Mouse (Mus musculus): Measurements from ENCODE around the gene Espn. TPM values are rescaled to one million over a fixed set of nuclear protein-coding genes. Genes with fewer than 3 reads are reported as not detected.

Espn gene
- polyA plus RNA-seq, 1 experiment: 19.3 TPM

DNA sequence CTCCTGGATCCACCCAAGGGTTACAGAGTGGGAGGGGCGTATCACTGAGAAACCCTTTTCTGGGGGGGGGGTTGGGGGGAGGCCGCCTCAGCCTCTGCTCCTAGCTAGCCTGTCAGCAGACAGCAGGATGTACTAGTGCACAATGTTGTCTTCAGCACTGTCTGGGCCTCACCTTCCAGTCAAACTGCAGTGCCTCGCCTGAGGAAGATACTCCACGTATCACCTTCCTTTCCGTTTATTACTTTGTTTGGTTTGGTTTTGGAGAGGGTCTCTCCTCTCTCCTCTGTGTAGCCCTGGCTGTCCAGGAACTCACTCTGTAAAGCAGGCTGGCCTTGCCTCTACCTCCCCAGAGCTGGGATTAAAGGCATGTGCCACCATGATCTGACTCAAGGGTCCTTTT is 19.0 kb downstream of the Espn start:
- Histone ChIP-seq H3K36me3 (ENCODE audit: control insufficient read depth, insufficient read depth, low read length, poor library complexity, severe bottlenecking) (no peaks in the 10 kb centered on the region), H3K9ac (ENCODE audit: low read depth, poor library complexity, severe bottlenecking) (no peak overlapping the region), H3K27ac (ENCODE audit: insufficient read depth, low read length) (no peak overlapping the region), H3K27me3 (ENCODE audit: control insufficient read depth, insufficient read depth, low read length, poor library complexity, severe bottlenecking) (no peaks in the 10 kb centered on the region; the same call in 1 of the 2 replicates), H3K4me1 (ENCODE audit: control insufficient read depth, insufficient read depth, low read length) (peaks cover 11% of the 10 kb centered on the region), H3K9me3 (replicated peaks; ENCODE audit: control insufficient read depth, insufficient read depth, low read length, poor library complexity, severe bottlenecking) (no peaks in the 10 kb centered on the region), H3K4me3 (ENCODE audit: low read depth, low read length) (no peak overlapping the region)
- TF ChIP-seq POLR2A (IDR thresholded peaks at IDR 0.05; ENCODE audit: insufficient read depth, low read length) (no peak), EP300 (IDR thresholded peaks at IDR 0.05; ENCODE audit: insufficient read depth, low read depth, low read length) (no peak), CTCF (IDR thresholded peaks at IDR 0.05; ENCODE audit: low read depth, low read length) (no peak)

DNA sequence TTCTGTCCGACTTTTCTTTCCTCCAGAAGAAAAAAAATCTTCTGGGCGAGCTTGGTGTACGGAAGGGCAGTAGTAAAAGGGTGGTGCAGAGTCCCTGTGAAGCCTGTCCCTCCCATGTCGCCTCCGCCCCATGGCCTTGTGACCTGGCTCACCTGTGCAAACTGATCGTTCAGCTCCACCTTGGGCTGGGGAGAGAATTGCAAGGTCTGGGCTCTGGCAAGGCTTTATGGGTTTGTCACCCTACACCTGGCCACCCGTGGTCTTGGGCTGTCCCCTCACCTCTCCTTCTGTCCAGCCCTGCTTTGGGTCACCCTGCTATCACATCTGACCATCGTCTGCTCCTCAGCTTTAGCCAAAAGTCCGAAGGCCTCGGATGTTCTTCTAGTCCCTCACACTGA is 19.4 kb downstream of the Espn start:
- Histone ChIP-seq H3K27me3 (ENCODE audit: control insufficient read depth, insufficient read depth, low read length, poor library complexity, severe bottlenecking) (no peaks in the 10 kb centered on the region; the same call in 1 of the 2 replicates), H3K27ac (ENCODE audit: insufficient read depth, low read length) (no peak overlapping the region), H3K36me3 (ENCODE audit: control insufficient read depth, insufficient read depth, low read length, poor library complexity, severe bottlenecking) (no peaks in the 10 kb centered on the region), H3K9ac (ENCODE audit: low read depth, poor library complexity, severe bottlenecking) (no peak overlapping the region), H3K9me3 (replicated peaks; ENCODE audit: control insufficient read depth, insufficient read depth, low read length, poor library complexity, severe bottlenecking) (no peaks in the 10 kb centered on the region), H3K4me1 (ENCODE audit: control insufficient read depth, insufficient read depth, low read length) (peaks cover 11% of the 10 kb centered on the region), H3K4me3 (ENCODE audit: low read depth, low read length) (no peak overlapping the region; the same call in 1 of the 2 replicates)
- TF ChIP-seq EP300 (IDR thresholded peaks at IDR 0.05; ENCODE audit: insufficient read depth, low read depth, low read length): peak; percentile 60; the same call in 1 of the 2 replicates
- peak; percentile 15 for TF ChIP-seq CTCF (IDR thresholded peaks at IDR 0.05; ENCODE audit: low read depth, low read length)
- TF ChIP-seq POLR2A (IDR thresholded peaks at IDR 0.05; ENCODE audit: insufficient read depth, low read length): no peak

DNA sequence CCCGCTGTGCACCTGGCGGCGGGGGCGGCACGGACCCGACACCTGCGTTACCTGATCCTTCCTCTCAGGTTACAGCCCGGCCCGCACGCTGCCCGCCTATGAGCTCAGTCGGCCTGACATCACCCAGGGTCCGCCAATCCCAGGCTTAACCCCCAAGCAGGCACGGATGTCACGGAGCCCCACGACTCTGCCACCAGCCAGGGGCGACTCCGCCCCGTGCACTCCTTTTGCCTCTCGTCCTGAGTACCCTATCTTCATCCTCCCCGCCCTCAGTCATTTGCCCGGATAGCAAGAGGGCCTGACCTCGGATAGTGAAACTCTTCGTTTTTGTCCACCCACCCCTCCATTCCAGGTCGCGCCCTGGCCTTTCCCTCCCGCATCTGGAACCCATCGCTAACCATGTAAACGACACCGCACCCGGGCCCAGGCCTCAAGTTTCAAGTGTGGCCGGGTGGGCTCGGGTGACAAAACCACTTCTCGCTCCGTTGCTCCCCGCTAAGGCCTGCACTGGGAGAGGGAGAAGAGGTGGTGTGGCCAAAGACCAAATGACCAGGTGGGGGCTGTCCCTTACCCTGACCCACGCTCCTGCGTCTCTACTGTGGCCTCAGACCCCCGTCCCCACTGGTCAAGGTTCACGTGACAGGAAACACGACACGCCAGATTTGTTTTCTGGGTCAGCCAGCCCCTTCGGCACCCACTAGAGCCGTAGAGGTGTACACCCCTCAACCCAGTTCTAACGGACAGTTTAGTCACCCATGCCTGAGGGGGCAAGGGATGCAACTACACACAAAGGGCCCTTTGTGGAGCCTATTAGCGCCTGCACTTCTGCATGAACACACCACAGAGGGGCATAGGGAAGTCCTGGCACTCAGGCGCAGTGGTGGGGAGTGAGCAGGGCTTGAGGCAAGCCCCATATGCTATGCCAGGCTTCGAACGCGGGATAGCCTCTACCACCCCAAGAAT is 20.1 kb downstream of the Espn start:
- no peaks in the 10 kb centered on the region for H3K9me3 ChIP-seq (replicated peaks; ENCODE audit: control insufficient read depth, insufficient read depth, low read length, poor library complexity, severe bottlenecking)
- H3K4me3 ChIP-seq (ENCODE audit: low read depth, low read length): peak overlapping the region; percentile 94
- H3K4me1 ChIP-seq (ENCODE audit: control insufficient read depth, insufficient read depth, low read length): peaks cover 11% of the 10 kb centered on the region
- H3K27ac ChIP-seq (ENCODE audit: insufficient read depth, low read length): no peak overlapping the region
- TF ChIP-seq EP300 (IDR thresholded peaks at IDR 0.05; ENCODE audit: insufficient read depth, low read depth, low read length) (peak; percentile 85), CTCF (IDR thresholded peaks at IDR 0.05; ENCODE audit: low read depth, low read length) (no peak)
- no peaks in the 10 kb centered on the region; the same call in 1 of the 2 replicates for H3K27me3 ChIP-seq (ENCODE audit: control insufficient read depth, insufficient read depth, low read length, poor library complexity, severe bottlenecking)
- H3K9ac ChIP-seq (ENCODE audit: low read depth, poor library complexity, severe bottlenecking): peak overlapping the region; percentile 79
- H3K36me3 ChIP-seq (ENCODE audit: control insufficient read depth, insufficient read depth, low read length, poor library complexity, severe bottlenecking): no peaks in the 10 kb centered on the region

DNA sequence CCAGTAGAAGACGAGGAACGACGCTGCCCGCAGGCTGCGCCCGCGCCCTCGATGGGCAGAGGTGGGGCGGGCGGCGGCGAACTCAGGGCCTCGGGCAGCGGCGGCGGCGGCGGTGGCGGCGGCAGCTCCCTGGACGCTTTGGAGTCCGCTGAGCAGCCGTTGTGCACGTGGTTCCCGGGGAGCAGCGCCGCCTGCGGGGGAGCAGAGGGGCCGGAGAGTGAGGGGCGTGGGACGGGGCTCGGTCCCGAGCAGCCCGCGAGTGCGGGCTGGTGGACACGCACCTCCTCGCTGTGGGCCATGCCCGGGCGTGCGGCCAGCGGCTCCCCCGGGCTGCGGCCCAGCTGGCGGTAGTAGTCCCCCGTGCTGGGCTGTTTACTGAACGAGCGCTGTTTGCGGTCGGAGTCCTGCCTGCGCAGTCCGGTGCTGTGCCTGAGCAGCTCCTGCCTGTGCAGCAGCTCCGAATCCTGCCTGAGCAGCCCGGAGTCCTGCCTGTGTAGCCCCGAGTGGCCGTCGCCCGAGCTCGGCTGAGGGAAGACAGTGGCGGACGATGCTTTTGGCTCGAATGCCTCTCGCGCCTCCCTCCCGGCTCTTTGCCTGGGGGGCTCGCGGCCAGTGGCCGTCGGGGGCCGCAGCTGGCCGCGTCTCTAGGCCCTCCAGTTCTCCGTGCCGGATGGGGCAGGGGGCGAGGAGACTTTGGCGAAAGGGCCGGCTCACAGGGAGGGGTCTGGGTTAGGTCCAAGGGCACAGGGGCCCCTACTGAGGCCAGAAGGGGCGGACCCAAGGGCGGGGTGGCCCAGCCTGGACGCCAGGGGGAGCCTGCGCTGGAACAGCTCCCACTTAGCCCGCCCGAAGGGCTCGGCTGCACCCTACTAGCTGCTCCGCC is 21.2 kb downstream of the Espn start:
- Histone ChIP-seq H3K9ac (ENCODE audit: low read depth, poor library complexity, severe bottlenecking) (peak overlapping the region; percentile 79), H3K9me3 (replicated peaks; ENCODE audit: control insufficient read depth, insufficient read depth, low read length, poor library complexity, severe bottlenecking) (no peaks in the 10 kb centered on the region), H3K4me3 (ENCODE audit: low read depth, low read length) (peak overlapping the region; percentile 94), H3K36me3 (ENCODE audit: control insufficient read depth, insufficient read depth, low read length, poor library complexity, severe bottlenecking) (no peaks in the 10 kb centered on the region), H3K4me1 (ENCODE audit: control insufficient read depth, insufficient read depth, low read length) (peaks cover 8% of the 10 kb centered on the region), H3K27me3 (ENCODE audit: control insufficient read depth, insufficient read depth, low read length, poor library complexity, severe bottlenecking) (no peaks in the 10 kb centered on the region; the same call in 1 of the 2 replicates), H3K27ac (ENCODE audit: insufficient read depth, low read length) (peak overlapping the region; percentile 10; the same call in 1 of the 2 replicates)
- TF ChIP-seq CTCF (IDR thresholded peaks at IDR 0.05; ENCODE audit: low read depth, low read length): peak; percentile 33
- TF ChIP-seq POLR2A (IDR thresholded peaks at IDR 0.05; ENCODE audit: insufficient read depth, low read length): no peak
- TF ChIP-seq EP300 (IDR thresholded peaks at IDR 0.05; ENCODE audit: insufficient read depth, low read depth, low read length): no peak

DNA sequence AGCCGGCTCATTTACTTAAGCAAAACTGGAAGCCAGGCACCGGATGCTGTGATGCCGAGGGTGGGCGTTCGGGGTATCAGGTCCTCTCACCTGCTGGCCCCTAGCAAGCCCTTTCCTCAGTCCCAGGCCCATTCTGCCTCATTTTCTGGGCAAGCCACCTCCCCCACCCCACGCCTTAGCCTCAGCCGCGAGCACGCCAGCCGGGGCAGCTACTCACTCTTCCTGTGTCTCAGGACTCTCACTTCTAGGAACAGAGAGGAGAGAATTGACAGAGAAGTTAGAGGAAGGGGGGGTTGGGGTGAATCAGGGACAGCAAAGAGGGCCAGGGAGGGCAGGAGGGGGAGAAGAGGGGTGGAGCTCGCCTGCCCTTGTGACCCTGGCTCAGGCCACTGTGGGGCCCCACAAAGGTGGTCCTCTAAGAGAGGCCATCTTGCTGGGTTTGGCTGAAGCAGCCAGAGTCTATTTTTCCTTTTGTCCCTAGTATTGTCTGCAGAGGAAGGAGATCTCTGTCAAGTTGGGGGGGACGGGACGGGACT is 22.7 kb downstream of the Espn start:
- no peaks in the 10 kb centered on the region for H3K36me3 ChIP-seq (ENCODE audit: control insufficient read depth, insufficient read depth, low read length, poor library complexity, severe bottlenecking)
- H3K9ac ChIP-seq (ENCODE audit: low read depth, poor library complexity, severe bottlenecking): no peak overlapping the region
- H3K9me3 ChIP-seq (replicated peaks; ENCODE audit: control insufficient read depth, insufficient read depth, low read length, poor library complexity, severe bottlenecking): no peaks in the 10 kb centered on the region
- TF ChIP-seq CTCF (IDR thresholded peaks at IDR 0.05; ENCODE audit: low read depth, low read length) (no peak), POLR2A (IDR thresholded peaks at IDR 0.05; ENCODE audit: insufficient read depth, low read length) (no peak), EP300 (IDR thresholded peaks at IDR 0.05; ENCODE audit: insufficient read depth, low read depth, low read length) (no peak)
- H3K4me3 ChIP-seq (ENCODE audit: low read depth, low read length): no peak overlapping the region
- no peaks in the 10 kb centered on the region; the same call in 1 of the 2 replicates for H3K27me3 ChIP-seq (ENCODE audit: control insufficient read depth, insufficient read depth, low read length, poor library complexity, severe bottlenecking)
- H3K27ac ChIP-seq (ENCODE audit: insufficient read depth, low read length): no peak overlapping the region
- H3K4me1 ChIP-seq (ENCODE audit: control insufficient read depth, insufficient read depth, low read length): peaks cover 6% of the 10 kb centered on the region
